Mouse (Mus musculus) embryonic fibroblast, embryonic 13.5 days (primary cell): Measurements from ENCODE around the gene 6030468B19Rik.

Experiments used
- CTCF ChIP-seq: IDR thresholded peaks from 2 replicates; pipeline ENCODE4 v1.5.1; 2011; ENCODE audit warnings: mild to moderate bottlenecking, control low read depth, low read length, moderate library complexity, borderline replicate concordance; ENCODE audit not compliant: insufficient read depth
- POLR2A ChIP-seq: IDR thresholded peaks from 2 replicates; pipeline ENCODE4 v1.6.1; 2011; ENCODE audit warnings: low read depth, mild to moderate bottlenecking, control low read depth, low read length, moderate library complexity

DNA sequence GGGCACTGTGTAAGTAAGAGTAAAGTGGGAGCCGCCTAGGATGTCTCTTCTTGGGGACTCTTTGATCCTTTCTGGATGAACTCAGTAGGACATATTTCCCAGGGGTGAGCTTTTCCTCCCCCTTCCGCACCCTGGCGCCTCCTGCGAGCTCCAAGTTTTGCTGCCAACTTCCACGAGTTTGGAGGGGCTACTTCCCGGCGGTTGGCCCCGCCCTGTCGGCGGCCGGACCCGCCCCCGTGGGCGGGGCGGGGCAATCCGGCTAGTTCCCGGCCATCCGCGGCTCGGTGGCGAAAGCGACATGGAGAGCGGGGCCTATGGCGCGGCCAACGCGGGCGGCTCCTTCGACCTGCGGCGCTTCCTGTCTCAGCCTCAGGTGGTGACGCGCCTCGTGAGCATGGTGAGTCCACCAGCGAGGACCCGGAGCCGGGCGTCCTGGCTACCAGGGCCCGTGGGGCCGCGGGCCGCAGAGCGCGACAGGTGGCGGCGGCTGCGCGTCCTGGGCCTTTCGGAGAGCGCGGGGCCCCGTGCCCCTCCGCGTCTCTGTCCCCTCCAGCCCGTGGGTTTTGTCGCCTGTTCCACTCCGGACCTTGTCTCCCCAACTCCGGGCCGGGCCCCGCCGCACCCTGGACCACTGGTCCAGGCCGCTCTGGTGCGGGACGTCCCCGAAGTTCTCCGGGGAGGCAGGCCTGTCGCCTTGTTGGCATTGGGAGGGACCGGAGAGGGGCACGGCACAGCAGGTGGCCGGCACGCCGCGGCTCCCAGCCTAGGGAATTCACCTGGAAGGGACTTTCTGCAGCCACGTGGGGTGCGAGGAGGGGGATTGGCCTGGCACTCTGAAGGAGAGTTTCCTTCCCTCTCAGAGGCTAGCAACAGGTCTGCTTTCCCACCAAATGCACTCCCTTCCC lies 12.2 kb downstream of the 6030468B19Rik start, which contains the start of the genes Gm20708 and Syngr2:
- TF ChIP-seq POLR2A (peak; percentile 75), CTCF (no peak)
